In the genomic region with DNA sequence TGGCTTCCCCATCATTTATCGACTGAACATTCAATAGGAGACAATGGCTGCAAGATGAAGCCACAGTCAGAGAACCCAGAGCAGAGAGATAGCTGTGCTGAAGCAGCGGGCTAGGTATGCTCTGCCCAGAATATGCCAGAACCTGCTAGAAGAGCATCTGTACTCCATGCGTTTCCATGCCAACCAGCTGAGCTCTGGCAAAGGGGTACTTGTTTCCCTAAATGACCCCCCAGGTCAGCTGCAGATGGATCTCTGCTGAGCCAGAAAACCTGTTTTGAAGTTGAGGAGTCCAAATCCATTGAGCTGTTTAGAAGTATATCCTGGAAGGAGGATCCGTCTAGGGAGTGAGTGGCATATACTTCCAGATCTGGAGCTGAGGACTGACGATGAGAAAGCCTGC, we compare ENCODE assay signal across 29 mouse cellular contexts. TPM values are rescaled to one million over a fixed set of nuclear protein-coding genes. Genes with fewer than 3 reads are reported as not detected.
DNase-seq lines count a peak whose midpoint lies in the region; ATAC-seq and TF ChIP-seq lines count a peak whose summit lies in the region.
"Had no signal": no experiment of that assay in that cellular context is flagged by ENCODE, and none has a peak within 500 bp of the region (broad histone marks: within the 10 kb centered on the region; RNA-seq: fewer than 3 reads in every experiment).

No protein-coding gene starts in this region.

- no peak for DNase-seq in forebrain, embryonic 14.5 days (ENCODE audit: low spot score)
- DNase-seq in hindbrain, postnatal 0 days (ENCODE audit: low spot score) = peak; percentile 77
- DNase-seq in brain, adult 2 months (ENCODE audit: low read depth, low spot score) = peak; percentile 41
- peak; percentile 36 for DNase-seq in brain, embryonic 14.5 days (ENCODE audit: low read depth)
- DNase-seq: adrenal gland, adult 2 months; adrenal gland, postnatal 14 days; cerebellum, adult 11 months; cerebellum, adult 2 months; cerebellum, postnatal 36 days; embryo, embryonic 11 days; forebrain, postnatal 0 days; gastrocnemius, adult 2 months; gastrocnemius, postnatal 14 days; heart, adult 11 months; kidney, adult 2 months had no signal

- 75% methylated on average over 5 of the region's 5 CpGs for WGBS in forebrain, embryonic 13.5 days
- WGBS in forebrain, embryonic 14.5 days = 69% methylated on average over 5 of the region's 5 CpGs
- WGBS in hindbrain, postnatal 0 days = 52% methylated on average over 5 of the region's 5 CpGs
- 77% methylated on average over 5 of the region's 5 CpGs for WGBS in hindbrain, embryonic 13.5 days

- H3K4me1 ChIP-seq in forebrain, embryonic 13.5 days = peaks cover 8% of the 10 kb centered on the region; the same call in 1 of the 2 replicates
- no peaks in the 10 kb centered on the region for H3K4me1 ChIP-seq in forebrain, embryonic 14.5 days (ENCODE audit: control insufficient read depth, insufficient read depth, low read length)
- peaks cover 7% of the 10 kb centered on the region; the same call in 1 of the 2 replicates for H3K4me1 ChIP-seq in hindbrain, postnatal 0 days (ENCODE audit: insufficient read depth, low read length)
- H3K4me1 ChIP-seq in hindbrain, embryonic 13.5 days (replicated peaks) = 0 out of 2 replicates have a peak, but pooled peaks cover 8% of the 10 kb centered on the region
- H3K4me1 ChIP-seq: embryonic facial prominence, embryonic 10.5 days; embryonic facial prominence, embryonic 13.5 days had no signal

- no peak for TF ChIP-seq CTCF in hindbrain, postnatal 0 days (IDR thresholded peaks at IDR 0.05; ENCODE audit: low read depth)
- no peak for TF ChIP-seq CTCF in brain, embryonic 14.5 days (IDR thresholded peaks at IDR 0.05; ENCODE audit: borderline replicate concordance, extremely low read depth, insufficient read depth, insufficient read length)

- H3K27ac ChIP-seq in forebrain, embryonic 13.5 days = no peak overlapping the region
- no peak overlapping the region for H3K27ac ChIP-seq in forebrain, embryonic 14.5 days (ENCODE audit: low read depth, low read length)
- H3K27ac ChIP-seq in hindbrain, postnatal 0 days = peak overlapping the region; percentile 42; the same call in 1 of the 2 replicates
- no peak overlapping the region for H3K27ac ChIP-seq in hindbrain, embryonic 13.5 days
- H3K27ac ChIP-seq: embryonic facial prominence, embryonic 10.5 days; embryonic facial prominence, embryonic 13.5 days; forebrain, embryonic 12.5 days; gastrocnemius, adult 2 months had no signal

- H3K4me2 ChIP-seq in forebrain, embryonic 13.5 days = no peak overlapping the region
- no peak overlapping the region for H3K4me2 ChIP-seq in forebrain, embryonic 14.5 days (ENCODE audit: low read length)
- no peak overlapping the region for H3K4me2 ChIP-seq in hindbrain, postnatal 0 days (ENCODE audit: low read depth, low read length)
- H3K4me2 ChIP-seq in hindbrain, embryonic 13.5 days = no peak overlapping the region
- H3K4me2 ChIP-seq: embryonic facial prominence, embryonic 13.5 days; forebrain, embryonic 12.5 days; heart, embryonic 11.5 days had no signal

- ATAC-seq in forebrain, embryonic 13.5 days = no peak
- no peak for ATAC-seq in forebrain, embryonic 14.5 days
- peak; percentile 57 for ATAC-seq in hindbrain, postnatal 0 days
- ATAC-seq in hindbrain, embryonic 13.5 days (ENCODE audit: low FRiP score) = no peak
- ATAC-seq: CD4-positive, CD25-positive, alpha-beta regulatory T cell, adult 4 months; forebrain, postnatal 0 days; intestine, postnatal 0 days had no signal

- no peak overlapping the region for H3K4me3 ChIP-seq in forebrain, embryonic 13.5 days
- H3K4me3 ChIP-seq in forebrain, embryonic 14.5 days (ENCODE audit: low read depth, low read length) = no peak overlapping the region
- no peak overlapping the region for H3K4me3 ChIP-seq in hindbrain, postnatal 0 days (ENCODE audit: low read length)
- no peak overlapping the region for H3K4me3 ChIP-seq in hindbrain, embryonic 13.5 days
- H3K4me3 ChIP-seq: embryonic facial prominence, embryonic 10.5 days; embryonic facial prominence, embryonic 13.5 days; erythroblast, embryonic 14.5 days; forebrain, embryonic 12.5 days; gastrocnemius, adult 2 months had no signal

- TF ChIP-seq POLR2A in brain, embryonic 14.5 days (IDR thresholded peaks at IDR 0.05; ENCODE audit: borderline replicate concordance, extremely low read depth, insufficient read depth, insufficient read length, poor library complexity, severe bottlenecking) = no peak

- no peaks in the 10 kb centered on the region for H3K27me3 ChIP-seq in forebrain, embryonic 13.5 days
- H3K27me3 ChIP-seq in forebrain, embryonic 14.5 days (replicated peaks; ENCODE audit: control insufficient read depth, insufficient read depth, low read length) = no peaks in the 10 kb centered on the region
- no peaks in the 10 kb centered on the region for H3K27me3 ChIP-seq in hindbrain, postnatal 0 days (ENCODE audit: insufficient read depth, low read length)
- H3K27me3 ChIP-seq in hindbrain, embryonic 13.5 days = 0 out of 2 replicates have a peak, but pooled peaks cover 3% of the 10 kb centered on the region

- no peaks in the 10 kb centered on the region for H3K36me3 ChIP-seq in forebrain, embryonic 13.5 days (ENCODE audit: poor library complexity, severe bottlenecking)
- no peaks in the 10 kb centered on the region for H3K36me3 ChIP-seq in forebrain, embryonic 14.5 days (ENCODE audit: control insufficient read depth, insufficient read depth, low read length)
- no peaks in the 10 kb centered on the region for H3K36me3 ChIP-seq in hindbrain, postnatal 0 days (ENCODE audit: insufficient read depth, low read length)
- H3K36me3 ChIP-seq in hindbrain, embryonic 13.5 days = no peaks in the 10 kb centered on the region
- H3K36me3 ChIP-seq: embryonic facial prominence, embryonic 10.5 days; embryonic facial prominence, embryonic 13.5 days; forebrain, embryonic 12.5 days had no signal

- H3K9me3 ChIP-seq in forebrain, embryonic 13.5 days (replicated peaks) = no peaks in the 10 kb centered on the region
- H3K9me3 ChIP-seq in forebrain, embryonic 14.5 days (replicated peaks; ENCODE audit: control insufficient read depth, low read length) = no peaks in the 10 kb centered on the region
- no peaks in the 10 kb centered on the region for H3K9me3 ChIP-seq in hindbrain, postnatal 0 days (ENCODE audit: low read length)
- H3K9me3 ChIP-seq in hindbrain, embryonic 13.5 days = no peaks in the 10 kb centered on the region
- H3K9me3 ChIP-seq: embryonic facial prominence, embryonic 10.5 days; embryonic facial prominence, embryonic 13.5 days; forebrain, embryonic 12.5 days had no signal

- H3K9ac ChIP-seq in forebrain, embryonic 13.5 days = 0 out of 2 replicates have a peak overlapping the region, but pooled peaks have one; percentile 5
- no peak overlapping the region for H3K9ac ChIP-seq in forebrain, embryonic 14.5 days (ENCODE audit: low read length)
- H3K9ac ChIP-seq in hindbrain, postnatal 0 days (replicated peaks; ENCODE audit: low read length) = no peak overlapping the region
- H3K9ac ChIP-seq in hindbrain, embryonic 13.5 days = no peak overlapping the region
- H3K9ac ChIP-seq: embryonic facial prominence, embryonic 13.5 days; forebrain, embryonic 12.5 days; forebrain, postnatal 0 days had no signal

RNA-seq across cellular contexts. Expression of a gene that starts 53.1 kb away (rescaled TPM):
- polyA plus RNA-seq in forebrain, embryonic 13.5 days (2015; fragmentation: Nextera tagmentation; extraction: Ambion mirVana) = 1.4 and 2.2 TPM in 2 replicates
- 2.9 and 4.0 TPM in 2 replicates for polyA plus RNA-seq in forebrain, embryonic 14.5 days (2014; fragmentation: Nextera tagmentation; extraction: Ambion mirVana)
- total RNA-seq in hindbrain, postnatal 0 days (2014; rRNA removed) = 26.9 and 32.5 TPM in 2 replicates
- polyA plus RNA-seq in hindbrain, postnatal 0 days (2015; fragmentation: Nextera tagmentation; extraction: Ambion mirVana) = 21.4 and 22.0 TPM in 2 replicates
- 4.7 and 5.8 TPM in 2 replicates for polyA plus RNA-seq in hindbrain, embryonic 13.5 days (2015; fragmentation: Nextera tagmentation; extraction: Ambion mirVana)
- polyA plus RNA-seq in brain, embryonic 14.5 days (2012; rRNA removed) = 3.9 and 5.4 TPM in 2 replicates
- total RNA-seq: heart, adult 8-10 months; hematopoietic stem cell, adult 5-6 weeks; MEL had no signal
- polyA plus RNA-seq: C2C12; CD4-positive, CD25-positive, alpha-beta regulatory T cell, adult 4 months; erythroblast, embryonic 14.5 days; heart, embryonic 11.5 days; heart, postnatal 0 days had no signal
